Mouse (Mus musculus) kidney, postnatal 36 days (tissue): ENCODE results near the gene Fut7.

Source experiments
- DNase-seq, 2 experiments: peaks; one replicate each; pipeline ENCODE4 v3.0.0; 2021 to 2022; ENCODE audit warnings: mixed read lengths in 2 of 2

The Fut7 gene

DNA sequence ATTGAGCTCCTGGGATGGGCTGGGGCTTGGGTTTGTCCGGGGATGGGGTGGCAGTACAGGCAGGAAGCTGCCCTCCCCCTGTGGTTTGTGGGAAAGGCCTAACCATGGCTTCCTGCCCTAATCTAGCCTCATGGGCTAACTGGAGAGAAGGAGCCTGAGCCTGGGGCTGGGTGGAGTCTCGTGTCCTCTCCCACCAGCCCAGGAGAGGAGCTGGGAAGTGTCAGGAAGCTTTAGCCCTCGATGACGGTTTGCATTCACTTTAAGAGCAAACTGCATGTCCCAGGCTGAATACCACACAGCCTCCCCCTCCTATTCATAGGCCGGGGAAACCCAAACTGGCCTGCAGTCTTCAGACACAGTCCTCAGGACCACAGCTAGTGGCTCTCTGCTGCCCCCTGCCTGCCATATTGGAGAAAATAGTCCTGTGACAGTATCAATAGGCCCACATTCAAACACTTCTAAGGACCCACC lies 3.7 kb downstream of the Fut7 start:
- peak; percentile 70 to 89 for DNase-seq

- DNase-seq = no peak
These were observed 4.2 kb downstream of the Fut7 start for GRCm38 (mm10) chr2:25427256-25427655.

DNA sequence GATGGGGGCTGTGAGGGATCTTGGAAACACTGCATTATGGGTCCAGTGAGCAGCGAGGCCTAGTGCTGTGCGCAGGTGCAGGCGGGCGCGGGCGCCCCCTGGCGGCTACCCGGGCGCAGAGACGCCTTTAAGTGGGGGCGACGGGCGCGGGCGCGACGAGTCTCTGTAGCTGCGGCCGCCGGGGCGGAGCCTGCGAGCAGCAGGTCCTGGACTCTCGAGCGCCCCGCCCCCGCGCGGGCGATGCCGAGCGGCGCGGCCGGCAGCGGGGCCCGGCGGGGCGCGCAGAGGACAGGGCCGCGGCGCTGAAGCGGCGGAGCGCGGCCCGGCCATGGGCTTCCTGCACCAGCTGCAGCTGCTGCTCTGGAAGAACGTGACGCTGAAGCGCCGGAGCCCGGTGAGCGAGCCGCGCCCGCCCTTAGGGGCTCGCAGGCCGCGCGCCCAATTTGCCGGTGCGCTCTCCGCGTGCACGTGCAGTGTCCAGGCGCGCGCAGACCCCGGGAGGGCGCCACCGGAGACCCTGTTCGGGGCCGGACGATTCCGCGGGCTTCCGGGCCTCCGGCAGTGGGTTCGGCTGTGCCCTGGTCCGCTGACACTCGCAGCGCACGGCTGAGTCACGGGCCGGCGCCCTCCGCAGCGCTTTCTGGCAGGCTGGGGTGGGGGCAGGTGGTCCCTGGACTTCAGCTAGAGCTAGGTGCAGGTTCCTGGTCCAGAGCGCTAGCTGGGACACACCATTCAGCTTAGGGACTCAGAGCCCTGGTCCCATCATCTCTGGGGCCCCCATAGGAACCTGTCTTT lies 5.6 kb downstream of the Fut7 start, which contains the start of gene Abca2:
Abca2 (plus strand) TSS at position 262 of the 795 bp plus-strand sequence.
- DNase-seq = peak; percentile 96 to 97

- DNase-seq = peak in 1 of 2 experiments; percentile 58
These were observed 6.5 kb downstream of the Fut7 start for GRCm38 (mm10) chr2:25429435-25430180.

- DNase-seq = peak; percentile 63 to 64
These were observed 7.5 kb downstream of the Fut7 start for GRCm38 (mm10) chr2:25430395-25431233.

GRCm38 (mm10) chr2:25431308-25431855 lies 8.3 kb downstream of the Fut7 start:
- no peak for DNase-seq

- no peak for DNase-seq
These were observed 9.4 kb downstream of the Fut7 start for GRCm38 (mm10) chr2:25432326-25433098.

DNA sequence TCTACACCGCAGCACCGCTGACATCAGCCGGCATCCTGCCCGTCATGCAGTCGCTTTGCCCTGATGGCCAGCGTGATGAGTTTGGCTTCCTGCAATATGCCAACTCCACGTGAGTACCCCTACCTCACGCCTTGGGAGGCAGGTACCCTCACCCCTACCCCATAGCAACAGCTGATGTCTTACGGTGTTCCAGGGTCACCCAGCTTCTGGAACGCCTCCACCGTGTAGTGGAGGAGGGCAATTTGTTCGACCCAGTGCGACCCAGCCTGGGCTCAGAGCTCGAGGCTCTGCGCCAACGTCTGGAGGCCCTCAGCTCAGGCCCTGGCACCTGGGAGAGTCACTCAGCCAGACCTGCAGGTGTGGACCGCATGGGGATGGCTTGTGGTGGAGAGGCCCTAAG lies 10.0 kb downstream of the Fut7 start:
- DNase-seq = no peak

DNA sequence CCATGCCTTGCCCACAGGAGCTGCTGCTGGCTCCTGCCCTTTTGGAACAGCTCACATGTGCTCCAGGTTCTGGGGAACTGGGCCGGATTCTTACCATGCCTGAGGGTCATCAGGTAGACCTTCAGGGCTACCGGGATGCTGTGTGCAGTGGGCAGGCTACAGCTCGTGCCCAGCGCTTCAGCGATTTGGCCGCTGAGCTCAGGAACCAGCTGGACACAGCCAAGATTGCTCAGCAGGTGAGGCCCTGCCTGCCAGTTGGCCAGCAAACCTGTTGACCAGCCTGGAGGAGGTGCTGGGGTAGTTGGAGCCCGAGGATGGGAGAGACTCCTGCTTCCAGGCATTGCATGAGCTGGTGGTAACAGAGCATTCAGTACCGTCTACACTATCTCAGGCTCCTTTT lies 11.2 kb downstream of the Fut7 start:
- DNase-seq = no peak

DNA sequence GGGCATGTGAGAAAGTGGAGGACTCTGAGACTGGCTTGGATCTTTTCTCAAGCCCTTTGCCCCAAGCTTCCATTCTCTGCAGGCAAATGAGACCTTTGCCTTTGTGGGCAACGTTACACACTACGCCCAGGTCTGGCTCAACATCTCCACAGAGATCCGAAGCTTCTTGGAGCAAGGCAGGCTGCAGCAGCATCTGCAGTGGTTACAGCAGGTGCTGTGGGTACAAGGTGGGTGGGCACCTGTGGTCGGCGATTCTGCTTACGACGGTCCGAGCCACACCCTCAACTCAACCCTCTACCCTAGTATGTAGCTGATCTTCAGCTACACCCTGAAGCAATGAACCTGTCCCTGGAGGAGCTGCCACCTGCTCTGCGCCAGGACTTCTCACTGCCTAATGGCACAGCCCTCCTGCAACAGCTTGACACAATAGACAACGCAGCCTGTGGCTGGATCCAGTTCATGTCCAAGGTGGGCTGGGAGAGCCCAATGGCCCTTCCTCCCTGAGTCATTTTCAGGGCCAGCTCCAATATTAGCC lies 13.3 kb downstream of the Fut7 start:
- no peak for DNase-seq

- DNase-seq = no peak
These were observed 18.0 kb downstream of the Fut7 start for GRCm38 (mm10) chr2:25441067-25441466.

DNA sequence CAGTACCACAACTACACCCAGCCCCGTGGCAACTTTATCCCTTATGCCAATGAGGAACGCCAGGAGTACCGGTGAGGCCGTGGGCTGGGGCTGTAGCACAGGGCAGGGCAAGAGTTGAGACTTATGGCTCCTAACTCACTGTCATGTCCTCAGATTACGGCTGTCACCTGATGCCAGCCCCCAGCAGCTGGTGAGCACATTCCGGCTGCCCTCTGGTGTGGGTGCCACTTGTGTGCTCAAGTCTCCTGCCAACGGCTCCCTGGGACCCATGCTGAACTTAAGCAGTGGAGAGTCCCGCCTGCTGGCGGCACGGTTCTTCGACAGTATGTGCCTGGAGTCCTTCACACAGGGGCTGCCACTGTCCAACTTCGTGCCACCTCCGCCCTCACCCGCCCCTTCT lies 19.6 kb downstream of the Fut7 start:
- DNase-seq = no peak

GRCm38 (mm10) chr2:25450853-25451647 lies 28.0 kb downstream of the Fut7 start:
- DNase-seq = peak; percentile 37 to 48

DNA sequence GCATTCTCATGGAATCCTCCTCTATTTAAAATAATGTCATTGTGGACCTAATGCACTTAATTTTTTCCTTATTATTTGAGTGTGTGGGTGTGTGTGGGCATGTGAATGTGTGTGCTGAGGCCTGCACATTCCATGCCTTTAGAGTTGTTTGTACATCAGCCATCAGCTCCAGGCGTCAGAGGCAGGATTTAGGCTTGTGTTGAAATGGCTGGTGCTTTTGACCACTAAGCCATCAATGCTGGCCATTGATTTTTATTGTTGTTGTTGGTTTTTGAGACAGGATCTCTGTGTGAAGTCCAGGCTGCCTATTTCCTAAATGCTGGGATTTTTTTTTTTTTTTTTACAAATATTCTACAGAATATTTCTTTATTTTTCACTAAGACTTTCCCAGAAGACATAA lies 29.9 kb downstream of the Fut7 start:
- no peak for DNase-seq

DNA sequence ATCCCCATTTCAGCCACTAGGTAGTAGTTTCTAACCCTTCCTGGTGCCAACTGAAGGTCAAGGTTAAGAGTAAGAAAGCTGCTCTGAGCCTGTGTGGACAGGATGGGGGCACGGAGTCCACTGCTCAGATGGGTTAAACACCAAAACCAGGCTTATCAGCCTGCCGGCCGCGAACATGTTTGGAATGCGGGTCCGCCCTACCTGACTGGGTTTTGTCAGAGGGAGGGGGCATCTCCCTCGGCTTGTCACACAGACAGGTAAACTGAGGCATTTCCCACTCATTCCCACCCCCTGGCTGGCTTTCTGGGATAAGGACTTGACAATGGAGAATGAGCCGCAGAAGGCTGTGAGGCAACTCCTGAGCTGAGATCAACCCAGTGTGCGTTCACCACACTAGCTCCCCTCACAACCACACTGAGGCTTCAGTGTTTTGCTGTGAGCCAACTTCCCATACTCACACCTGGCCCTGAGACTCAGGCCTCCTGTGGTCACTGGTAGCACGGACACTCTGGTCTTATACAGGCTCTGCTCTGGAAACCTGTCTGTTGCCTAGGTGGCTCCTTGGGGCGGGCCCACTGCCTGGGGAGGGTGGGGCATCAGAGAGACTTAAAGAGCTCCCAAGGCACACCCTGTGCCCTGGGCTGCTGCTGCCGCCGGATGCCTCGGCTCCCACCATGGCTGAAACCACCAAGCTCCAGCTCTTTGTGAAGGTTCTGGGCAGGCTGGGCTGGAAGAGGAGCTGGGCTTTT lies 33.3 kb downstream of the Fut7 start, which contains the start of gene Clic3:
Clic3 (plus strand) TSS at position 634 of the 749 bp plus-strand sequence.
- no peak for DNase-seq

DNA sequence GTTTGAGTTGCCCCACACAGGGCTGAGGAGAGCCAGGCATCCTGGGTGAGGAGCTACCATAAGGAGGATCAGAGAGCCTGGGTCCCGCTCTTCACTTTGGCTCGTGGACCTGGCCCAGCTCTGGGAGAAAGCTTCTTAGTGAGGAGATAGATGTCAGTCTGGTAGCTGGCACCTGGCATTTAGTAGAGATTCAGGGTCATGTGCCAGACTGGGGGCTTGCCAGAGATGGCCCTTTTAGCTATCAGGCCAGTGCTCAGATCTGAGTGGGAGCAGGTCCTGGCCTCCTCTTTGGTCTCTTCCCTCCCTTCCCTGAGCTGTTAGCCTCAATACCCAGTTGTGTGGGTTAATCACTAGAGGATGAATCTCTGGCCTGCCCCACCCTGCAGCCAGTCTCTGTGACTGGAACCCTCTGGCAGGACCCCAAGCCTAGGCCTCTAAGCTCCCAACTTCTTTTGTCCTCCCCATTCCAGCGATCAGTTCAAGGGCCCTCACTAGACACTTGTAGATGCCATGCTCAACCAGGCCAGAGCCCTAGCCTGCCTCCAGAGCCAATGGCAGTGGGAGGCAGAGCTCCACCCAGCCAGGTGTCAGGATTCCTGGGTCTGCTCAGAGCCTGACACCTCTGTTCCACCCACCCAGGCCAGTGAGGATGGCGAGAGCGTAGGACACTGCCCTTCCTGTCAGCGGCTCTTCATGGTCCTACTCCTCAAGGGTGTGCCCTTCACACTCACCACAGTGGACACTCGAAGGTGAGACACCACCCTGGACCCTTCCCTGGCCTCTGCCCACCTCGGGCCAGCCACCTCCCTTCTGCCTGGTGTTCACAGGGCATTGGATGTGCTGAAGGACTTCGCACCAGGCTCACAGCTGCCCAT lies 34.2 kb downstream of the Fut7 start:
- DNase-seq = no peak

DNA sequence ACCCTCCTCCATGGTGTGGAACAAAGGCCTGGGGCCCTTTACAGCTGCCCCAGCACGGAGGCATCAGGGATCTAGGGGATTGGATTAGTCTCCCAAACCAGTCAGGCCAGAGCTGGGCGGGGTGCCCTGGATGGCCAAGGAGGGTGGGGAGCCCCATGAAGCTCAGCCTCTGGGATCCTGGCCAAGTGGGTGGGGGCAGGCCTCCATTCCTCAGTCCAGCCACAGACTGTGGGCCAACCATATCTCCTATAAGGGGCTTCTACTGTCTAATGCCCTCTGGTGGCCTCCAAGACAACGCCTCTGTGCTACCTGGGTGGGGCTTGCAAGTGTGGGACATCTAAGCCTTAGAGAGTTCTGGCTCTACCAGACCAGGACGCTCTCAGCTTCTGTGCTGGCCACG lies 35.8 kb downstream of the Fut7 start:
- peak in 1 of 2 experiments; percentile 51 for DNase-seq

DNA sequence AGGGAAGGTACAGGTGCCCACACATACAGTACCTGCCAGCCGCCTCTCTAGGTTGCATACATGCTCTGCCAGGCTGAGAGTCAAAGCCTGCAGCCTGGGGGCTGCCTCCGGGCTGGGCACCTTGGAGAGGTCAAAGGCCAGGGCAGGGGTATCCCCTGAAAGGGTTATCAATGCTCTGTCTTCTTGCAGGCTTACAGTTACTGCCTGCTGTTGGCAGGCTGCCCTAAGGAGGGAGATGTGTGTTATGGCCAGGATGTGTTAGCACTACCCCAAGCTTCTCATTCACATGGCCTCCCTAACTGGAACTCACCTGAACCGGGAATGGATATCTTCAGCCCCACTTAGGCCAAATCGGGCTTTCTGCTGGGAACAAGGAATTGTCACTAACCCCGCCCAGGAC lies 37.1 kb downstream of the Fut7 start:
- peak in 1 of 2 experiments; percentile 42 for DNase-seq
